Mouse (Mus musculus) urinary bladder, adult 2 months (tissue): ENCODE results near the gene Slc35e2. TPM values are rescaled to one million over a fixed set of nuclear protein-coding genes. Genes with fewer than 3 reads are reported as not detected.

Experiments used
- DNase-seq: peaks from one replicate; pipeline ENCODE4 v3.0.0; 2022; ENCODE audit warnings: low spot score
- polyA plus RNA-seq: library from polyadenylated mRNA; depleted of rRNA; stranded (reverse); fragments of >200 nt; gene quantifications from 2 replicates; pipeline ENCODE4 v1.2.3, GENCODE M21; 2012

The Slc35e2 gene
- polyA plus RNA-seq, 1 experiment, result 6.1 TPM

- no peak for DNase-seq
Observed at GRCm38 (mm10) chr4:155575521-155575920, 25.7 kb upstream of the Slc35e2 start.

GRCm38 (mm10) chr4:155577132-155577531, 24.1 kb upstream of the Slc35e2 start:
- DNase-seq, result no peak

DNA sequence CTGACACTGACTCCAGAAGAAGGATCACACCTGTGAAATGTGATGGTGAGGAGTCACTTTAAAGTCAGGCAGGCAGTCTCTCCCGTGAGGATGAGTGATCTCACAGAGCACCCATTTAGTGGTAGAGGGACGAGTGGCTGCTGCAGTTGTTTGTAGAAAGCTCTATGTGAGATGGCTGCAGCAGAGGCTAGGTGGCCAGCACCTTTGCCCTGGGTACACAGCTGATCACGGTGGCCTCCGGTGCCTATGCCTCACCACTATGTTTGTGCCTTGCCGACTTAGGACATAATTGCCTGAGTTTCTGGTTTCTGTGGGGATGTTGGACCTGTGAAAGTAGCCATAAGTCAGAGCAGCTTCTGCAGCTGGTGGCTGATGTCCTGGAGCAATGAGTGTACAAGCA, 23.5 kb upstream of the Slc35e2 start:
- no peak for DNase-seq

- no peak for DNase-seq
Observed at GRCm38 (mm10) chr4:155578336-155579125, 22.7 kb upstream of the Slc35e2 start.

- DNase-seq, result no peak
Observed at GRCm38 (mm10) chr4:155580420-155580819, 20.8 kb upstream of the Slc35e2 start.

DNA sequence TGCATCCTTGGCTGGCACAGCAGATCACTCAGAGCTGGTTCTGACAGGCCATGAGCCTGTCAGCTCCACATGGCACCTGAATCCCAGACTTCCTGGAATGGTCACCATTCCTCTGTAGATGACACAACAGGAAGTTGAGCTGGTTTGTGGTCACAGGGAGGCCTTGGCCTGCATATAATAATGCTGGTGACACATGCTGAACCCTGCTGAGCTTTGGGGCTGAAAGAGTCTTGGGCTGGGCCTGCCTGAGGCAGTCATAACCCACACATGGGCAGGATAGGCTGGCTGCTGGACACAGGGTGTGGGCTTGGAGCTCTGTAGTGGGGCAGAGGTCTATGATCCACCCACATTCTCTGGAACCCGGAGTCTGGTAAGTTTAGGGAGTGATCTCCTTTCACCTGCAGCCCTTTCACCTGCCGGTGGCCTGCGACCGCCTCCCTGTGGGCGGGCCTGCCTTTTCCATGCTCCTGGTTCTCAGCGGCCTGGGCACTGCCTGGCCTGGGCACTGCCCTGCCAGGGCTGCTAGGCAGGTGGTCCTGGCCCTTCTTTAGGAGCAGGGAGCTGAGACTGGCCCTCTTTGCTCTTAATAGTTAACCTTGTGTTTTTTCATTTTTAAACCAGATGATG, 18.8 kb upstream of the Slc35e2 start:
- peak; percentile 46 for DNase-seq

DNA sequence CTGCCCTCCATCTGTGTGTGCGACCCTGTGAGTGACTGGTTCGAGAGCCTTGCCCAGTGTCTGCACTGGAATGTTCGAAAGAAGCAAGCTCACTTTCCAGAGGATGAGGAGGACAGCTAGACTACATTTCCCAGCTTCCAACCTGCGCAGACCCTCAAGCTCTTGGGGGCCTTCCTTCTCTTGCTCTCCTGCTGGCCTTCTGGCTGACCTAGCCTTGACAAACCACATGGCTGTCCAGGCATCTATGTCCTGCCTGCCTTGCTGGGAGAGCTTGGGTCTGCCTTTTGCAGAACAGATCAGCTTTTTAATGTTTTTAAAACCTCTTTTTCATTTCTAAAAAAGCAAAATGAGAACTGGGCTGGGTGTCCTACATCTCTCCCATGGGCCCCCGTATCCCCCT, 11.9 kb upstream of the Slc35e2 start:
- DNase-seq, result no peak

- no peak for DNase-seq
Observed at GRCm38 (mm10) chr4:155591012-155591719, 10.1 kb upstream of the Slc35e2 start.

- DNase-seq, result no peak
Observed at GRCm38 (mm10) chr4:155593780-155594179, 7.4 kb upstream of the Slc35e2 start.

- no peak for DNase-seq
Observed at GRCm38 (mm10) chr4:155595777-155596176, 5.4 kb upstream of the Slc35e2 start.

GRCm38 (mm10) chr4:155596606-155597005, 4.6 kb upstream of the Slc35e2 start:
- DNase-seq, result no peak

DNA sequence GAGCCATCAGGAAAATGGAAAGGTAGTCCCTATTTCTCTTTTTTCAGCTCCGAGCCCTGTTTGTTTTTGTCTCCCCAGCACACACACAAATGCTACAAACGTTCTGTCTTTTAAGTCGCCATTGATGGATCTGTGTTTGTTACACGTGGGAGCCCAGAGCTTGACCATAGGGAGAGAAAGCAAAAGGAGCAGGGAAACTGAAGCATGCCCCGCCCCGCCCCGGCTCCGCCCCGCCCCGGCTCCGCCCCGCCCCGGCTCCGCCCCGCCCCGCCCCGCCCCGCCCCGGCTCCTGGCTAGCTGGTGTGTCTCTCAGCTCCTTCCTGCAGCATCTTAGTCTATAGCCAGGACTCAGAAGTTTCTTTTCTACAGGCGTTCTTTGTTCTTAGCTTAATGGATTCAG, 2.7 kb upstream of the Slc35e2 start:
- DNase-seq, result no peak

DNA sequence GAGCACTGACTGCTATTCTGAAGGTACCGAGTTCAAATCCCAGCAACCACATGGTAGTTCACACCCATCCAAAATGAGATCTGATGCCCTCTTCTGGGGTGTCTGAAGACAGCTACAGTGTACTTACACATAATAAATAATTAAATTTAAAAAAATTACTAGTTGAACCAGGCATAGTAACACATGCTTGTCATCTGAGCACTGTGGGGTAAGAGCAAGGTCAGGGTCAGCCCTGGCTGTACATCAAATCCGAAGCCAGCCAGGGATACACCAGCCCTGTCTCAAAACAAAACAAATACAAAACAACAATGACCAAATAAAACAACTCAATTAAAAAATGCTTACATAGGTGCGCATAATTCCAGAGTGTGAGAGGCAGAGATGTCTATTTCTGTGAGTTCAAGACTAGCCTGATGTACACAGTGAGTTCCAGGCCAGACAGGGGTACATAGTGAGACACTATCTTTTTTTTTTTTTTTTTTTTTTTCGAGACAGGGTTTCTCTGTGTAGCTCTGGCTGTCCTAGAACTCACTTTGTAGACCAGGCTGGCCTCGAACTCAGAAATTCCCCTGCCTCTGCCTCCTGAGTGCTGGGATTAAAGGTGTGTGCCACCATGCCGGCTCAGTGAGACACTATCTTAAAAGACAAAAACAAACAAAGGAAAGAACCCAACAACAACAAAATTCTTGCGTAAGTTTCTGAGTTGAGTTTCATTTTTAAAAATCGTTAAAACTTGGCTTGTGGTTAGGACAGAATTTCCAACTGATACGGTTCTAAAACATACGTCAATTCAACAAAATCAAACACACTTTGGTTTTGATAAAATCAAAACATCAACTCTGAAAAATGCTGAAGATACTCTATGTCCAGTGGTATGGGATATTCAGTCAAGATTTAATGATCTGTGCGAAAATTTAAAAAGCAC, 1.1 kb upstream of the Slc35e2 start:
- DNase-seq, result no peak

DNA sequence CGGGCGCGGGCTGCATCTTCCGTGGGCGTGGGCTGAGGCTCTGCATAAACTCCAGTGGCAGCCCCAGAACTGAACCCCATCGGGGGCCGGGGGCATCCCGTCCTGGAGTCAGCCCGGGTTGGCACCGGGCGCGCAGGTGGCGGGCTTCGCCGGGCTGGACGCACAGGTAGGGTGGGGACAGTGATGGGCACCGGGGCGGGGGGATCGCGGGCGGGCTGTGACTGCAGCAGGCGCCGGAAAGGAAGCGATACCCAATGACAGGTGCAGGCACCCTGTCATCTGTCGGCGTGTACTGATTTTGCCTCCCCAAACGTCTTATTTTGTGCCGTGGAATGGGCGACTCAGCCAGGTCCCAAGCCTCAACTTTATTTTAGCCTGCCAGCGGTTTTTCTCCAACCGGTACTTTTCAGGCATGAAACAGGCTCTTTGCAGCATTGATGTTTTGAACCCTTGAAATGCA, 811 bp downstream of the Slc35e2 start:
- DNase-seq, result no peak

DNA sequence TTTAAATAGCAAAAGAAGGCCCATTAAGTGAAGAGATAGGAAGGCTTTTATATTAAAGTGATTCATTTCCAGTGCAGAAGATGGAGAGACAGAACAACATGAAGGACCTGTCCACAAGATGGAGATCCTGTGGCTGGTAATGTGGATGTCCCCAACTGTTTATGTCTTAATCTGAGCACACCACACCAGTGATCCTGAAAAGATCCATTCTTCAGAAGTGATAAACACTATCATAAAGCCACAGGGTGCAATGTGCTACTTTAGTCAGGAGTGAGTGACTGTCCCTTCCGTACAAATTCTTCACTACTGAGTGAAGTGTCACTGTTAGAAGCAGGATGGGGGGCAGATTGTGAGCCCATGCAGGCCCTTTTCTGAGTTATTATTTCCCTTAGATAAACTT, 1.5 kb downstream of the Slc35e2 start:
- DNase-seq, result no peak

DNA sequence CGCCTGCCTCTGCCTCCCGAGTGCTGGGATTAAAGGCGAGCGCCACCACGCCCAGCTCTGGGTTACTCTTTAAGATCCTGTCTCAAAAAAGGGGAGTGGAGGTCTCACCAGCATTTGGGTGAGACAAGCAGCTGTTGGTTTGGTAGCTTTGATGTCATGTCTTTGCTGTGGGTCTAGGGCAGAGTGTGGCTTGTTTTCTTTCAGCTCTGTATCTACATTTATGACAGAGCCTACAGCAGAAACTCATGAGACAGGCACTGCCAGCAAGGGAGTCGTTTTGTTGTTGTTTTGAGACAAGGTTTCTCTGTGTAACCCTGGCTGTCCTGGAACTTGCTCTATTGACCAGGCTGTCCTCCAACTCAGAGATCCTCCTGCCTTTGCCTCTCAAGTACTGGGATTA, 2.6 kb downstream of the Slc35e2 start:
- no peak for DNase-seq

DNA sequence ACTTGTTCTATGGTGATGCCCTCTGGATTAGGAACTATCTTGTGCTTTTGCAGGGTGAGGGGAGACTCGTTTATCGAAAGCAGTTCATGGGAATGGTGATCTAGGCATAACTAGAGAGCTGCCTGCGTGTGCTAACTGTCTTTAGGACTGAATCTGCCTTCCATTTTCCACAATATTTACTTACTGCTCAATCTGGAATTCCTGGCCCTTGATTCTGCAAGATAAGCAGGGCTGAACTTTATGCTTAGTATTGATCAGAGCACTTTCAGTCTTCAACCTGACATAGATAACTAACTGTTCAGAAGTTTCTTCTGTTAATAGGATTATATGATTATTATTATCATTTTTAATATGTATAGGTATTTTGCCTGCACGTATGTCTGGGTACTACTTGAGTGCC, 3.9 kb downstream of the Slc35e2 start:
- no peak for DNase-seq

GRCm38 (mm10) chr4:155606825-155607224, 5.6 kb downstream of the Slc35e2 start:
- no peak for DNase-seq

GRCm38 (mm10) chr4:155611860-155612259, 10.6 kb downstream of the Slc35e2 start:
- no peak for DNase-seq

DNA sequence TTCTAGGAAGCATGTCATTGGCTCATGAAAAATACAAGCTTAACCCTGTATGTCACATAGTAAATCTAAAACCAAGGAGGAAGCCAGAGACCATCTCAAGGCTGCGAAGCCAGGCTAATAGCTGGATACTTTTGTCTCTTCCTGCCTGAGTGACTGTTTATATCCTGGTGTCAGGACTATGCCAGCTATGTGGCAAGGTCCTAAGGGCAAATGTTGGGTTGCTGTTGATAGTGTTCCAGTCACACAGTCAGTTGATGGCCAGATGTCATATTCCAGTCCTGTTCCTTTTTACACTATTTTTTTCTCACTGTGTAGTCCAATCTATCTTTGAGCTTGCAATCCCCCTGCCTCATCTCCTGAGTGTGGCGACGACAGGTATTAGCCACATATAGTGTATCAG, 12.0 kb downstream of the Slc35e2 start:
- no peak for DNase-seq

DNA sequence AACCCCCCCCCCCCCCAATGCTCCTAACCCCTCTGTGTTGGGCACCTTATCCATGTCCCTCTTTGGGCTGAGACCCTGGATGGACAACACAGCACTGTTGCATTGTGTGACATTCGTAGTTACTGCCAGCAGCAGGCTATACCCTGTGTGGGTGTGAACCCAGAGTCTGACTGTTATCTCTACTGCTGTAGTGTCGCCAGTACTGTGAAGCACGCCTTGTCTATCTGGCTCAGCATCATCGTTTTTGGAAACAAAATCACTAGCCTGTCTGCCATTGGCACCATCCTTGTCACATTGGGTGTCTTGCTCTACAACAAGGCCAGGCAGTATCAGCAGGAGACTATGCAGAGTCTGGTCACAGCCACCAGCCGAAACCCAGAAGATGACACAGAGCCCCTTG, 17.1 kb downstream of the Slc35e2 start:
- no peak for DNase-seq
